Mouse (Mus musculus) heart, postnatal 0 days (tissue): ENCODE measurements around the gene Gm49322.

Experiments
- CTCF ChIP-seq: IDR thresholded peaks from 2 replicates; pipeline ENCODE4 v1.5.1; 2016; ENCODE audit warnings: antibody characterized with exemption, control low read depth, low read depth
- EP300 ChIP-seq: IDR thresholded peaks from 2 replicates; pipeline ENCODE4 v1.6.1; 2016; ENCODE audit warnings: antibody characterized with exemption, low read depth

DNA sequence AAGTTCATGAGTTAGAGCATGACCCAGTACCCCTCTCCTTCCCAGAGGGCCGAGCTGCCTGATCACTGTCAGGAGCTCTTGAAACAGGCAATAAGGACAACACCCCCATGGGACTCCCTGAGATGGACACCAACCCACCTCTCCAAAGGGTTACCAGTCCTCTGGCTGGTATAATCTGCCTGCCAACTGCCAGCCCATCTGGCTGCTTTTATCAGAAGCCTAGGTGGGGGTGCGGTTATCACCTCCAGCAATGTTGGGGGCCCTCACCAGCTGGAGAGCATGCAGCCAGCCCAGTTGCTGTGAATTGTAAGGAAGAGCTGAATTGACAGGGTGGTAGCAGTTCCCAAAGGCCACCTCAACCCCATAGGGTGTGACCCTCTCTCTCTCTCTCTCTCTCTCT, 33.3 kb upstream of the Gm49322 start:
- TF ChIP-seq CTCF (no peak), EP300 (no peak)
